Comparison of ENCODE assay signal across 8 mouse cellular contexts in the genomic region with DNA sequence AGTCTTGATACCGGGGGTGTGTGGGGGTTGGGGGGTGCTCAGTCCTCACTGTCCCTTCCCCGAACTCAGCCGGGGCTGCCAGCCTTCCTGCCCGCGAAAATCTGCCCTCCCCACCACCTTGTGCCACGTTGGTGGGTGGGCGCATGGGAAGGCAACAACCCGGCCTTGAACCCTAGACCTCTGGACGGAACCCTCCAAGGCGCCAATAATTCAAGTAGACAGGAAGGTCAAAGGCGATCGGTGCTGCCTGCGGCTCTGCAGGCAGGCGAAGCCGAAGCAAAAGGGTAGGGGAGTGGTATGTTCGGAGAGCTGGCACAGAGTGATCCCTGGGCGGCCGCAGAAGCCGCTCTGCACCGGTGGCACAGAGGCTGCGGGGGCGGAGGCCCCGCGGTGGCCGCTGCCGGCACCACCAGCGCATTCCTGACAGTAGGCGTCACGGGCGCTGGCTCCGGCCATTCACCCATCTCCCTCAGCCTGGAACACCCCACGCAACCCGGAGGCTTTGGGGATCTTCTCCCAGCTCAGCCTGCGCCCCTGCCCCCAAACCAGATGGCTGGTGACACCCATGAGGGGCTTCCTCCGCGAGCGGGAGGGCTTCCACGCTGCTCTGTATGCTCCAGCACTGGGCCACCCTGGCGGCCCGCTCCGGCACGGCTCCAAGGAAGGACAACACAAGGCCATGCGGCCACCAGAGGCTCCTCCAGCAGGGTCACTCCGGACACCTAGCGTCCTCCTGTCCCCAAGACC. TPM values are rescaled to one million over a fixed set of nuclear protein-coding genes. Genes with fewer than 3 reads are reported as not detected.
DNase-seq lines count a peak whose midpoint lies in the region; ATAC-seq and TF ChIP-seq lines count a peak whose summit lies in the region.

No protein-coding gene starts in this region.

- peak; percentile 76 for DNase-seq in heart, adult 8-10 months (ENCODE audit: low spot score)
- DNase-seq in kidney, adult 8-10 months = peak; percentile 76 to 85
- no peak for DNase-seq in c-Kit-positive CD71-positive TER-119-positive erythroid progenitor cells, embryonic 14.5 days (ENCODE audit: low spot score)

- peak; percentile 38; the same call in 1 of the 2 replicates for TF ChIP-seq POLR2A in bone marrow, adult 2 months (IDR thresholded peaks at IDR 0.05; ENCODE audit: borderline replicate concordance, control insufficient read depth, low read depth, low read length)
- no peak; the same call in 1 of the 2 replicates for TF ChIP-seq POLR2A in small intestine, adult 2 months (IDR thresholded peaks at IDR 0.05; ENCODE audit: low read depth, low read length)

- peak overlapping the region; percentile 64 for H3K4me3 ChIP-seq in bone marrow, adult 2 months (replicated peaks; ENCODE audit: control insufficient read depth, low read depth, low read length)
- H3K4me3 ChIP-seq in embryonic facial prominence, embryonic 13.5 days = peak overlapping the region; percentile 96
- H3K4me3 ChIP-seq in limb, embryonic 13.5 days = peak overlapping the region; percentile 98
- H3K4me3 ChIP-seq in midbrain, embryonic 12.5 days = peak overlapping the region; percentile 97
- H3K4me3 ChIP-seq in small intestine, adult 2 months (ENCODE audit: low read depth, low read length) = peak overlapping the region; percentile 96

- peak overlapping the region; percentile 98 for H3K9ac ChIP-seq in embryonic facial prominence, embryonic 13.5 days
- H3K9ac ChIP-seq in limb, embryonic 13.5 days = peak overlapping the region; percentile 99
- H3K9ac ChIP-seq in midbrain, embryonic 12.5 days (replicated peaks) = peak overlapping the region; percentile 99

- peaks cover 5% of the 10 kb centered on the region; the same call in 1 of the 2 replicates for H3K36me3 ChIP-seq in embryonic facial prominence, embryonic 13.5 days
- peaks cover 8% of the 10 kb centered on the region for H3K36me3 ChIP-seq in limb, embryonic 13.5 days
- peaks cover 10% of the 10 kb centered on the region for H3K36me3 ChIP-seq in midbrain, embryonic 12.5 days
- H3K36me3 ChIP-seq in small intestine, adult 2 months (ENCODE audit: control insufficient read depth, insufficient read depth, low read length) = no peaks in the 10 kb centered on the region

- no peaks in the 10 kb centered on the region for H3K9me3 ChIP-seq in embryonic facial prominence, embryonic 13.5 days
- no peaks in the 10 kb centered on the region for H3K9me3 ChIP-seq in limb, embryonic 13.5 days
- H3K9me3 ChIP-seq in midbrain, embryonic 12.5 days = no peaks in the 10 kb centered on the region

- H3K4me2 ChIP-seq in embryonic facial prominence, embryonic 13.5 days = peak overlapping the region; percentile 70
- peak overlapping the region; percentile 71 for H3K4me2 ChIP-seq in limb, embryonic 13.5 days (replicated peaks)
- peak overlapping the region; percentile 72 for H3K4me2 ChIP-seq in midbrain, embryonic 12.5 days (replicated peaks)

- H3K27me3 ChIP-seq in embryonic facial prominence, embryonic 13.5 days = no peaks in the 10 kb centered on the region
- peaks cover 4% of the 10 kb centered on the region; the same call in 1 of the 2 replicates for H3K27me3 ChIP-seq in limb, embryonic 13.5 days
- no peaks in the 10 kb centered on the region for H3K27me3 ChIP-seq in midbrain, embryonic 12.5 days
- no peaks in the 10 kb centered on the region for H3K27me3 ChIP-seq in small intestine, adult 2 months (ENCODE audit: control insufficient read depth, insufficient read depth, low read length)

- H3K27ac ChIP-seq in bone marrow, adult 2 months (ENCODE audit: control insufficient read depth, insufficient read depth, low read depth, low read length, poor library complexity) = peak overlapping the region; percentile 33; the same call in 1 of the 2 replicates
- peak overlapping the region; percentile 95 for H3K27ac ChIP-seq in embryonic facial prominence, embryonic 13.5 days
- peak overlapping the region; percentile 94 for H3K27ac ChIP-seq in limb, embryonic 13.5 days
- H3K27ac ChIP-seq in midbrain, embryonic 12.5 days (replicated peaks) = peak overlapping the region; percentile 95
- H3K27ac ChIP-seq in small intestine, adult 2 months (ENCODE audit: insufficient read depth, low read depth, low read length) = peak overlapping the region; percentile 93

- peak; percentile 48 for ATAC-seq in embryonic facial prominence, embryonic 13.5 days (ENCODE audit: insufficient number of reproducible peaks, insufficient read depth, low FRiP score, low TSS enrichment, low read depth)
- ATAC-seq in limb, embryonic 13.5 days (ENCODE audit: low FRiP score, low read depth) = peak; percentile 35
- peak; percentile 55 for ATAC-seq in midbrain, embryonic 12.5 days (ENCODE audit: low FRiP score, low read depth)

- H3K4me1 ChIP-seq in bone marrow, adult 2 months (ENCODE audit: control insufficient read depth, insufficient read depth, low read length) = no peaks in the 10 kb centered on the region
- H3K4me1 ChIP-seq in embryonic facial prominence, embryonic 13.5 days = peaks cover 33% of the 10 kb centered on the region
- H3K4me1 ChIP-seq in limb, embryonic 13.5 days = peaks cover 35% of the 10 kb centered on the region
- H3K4me1 ChIP-seq in midbrain, embryonic 12.5 days = peaks cover 27% of the 10 kb centered on the region
- H3K4me1 ChIP-seq in small intestine, adult 2 months (ENCODE audit: control insufficient read depth, insufficient read depth, insufficient read length, low read length) = peaks cover 14% of the 10 kb centered on the region; the same call in 1 of the 2 replicates

- no peak for TF ChIP-seq CTCF in bone marrow, adult 2 months (IDR thresholded peaks at IDR 0.05; ENCODE audit: control insufficient read depth, insufficient read depth, low read length)
- peak; percentile 60; the same call in 1 of the 2 replicates for TF ChIP-seq CTCF in small intestine, adult 2 months (IDR thresholded peaks at IDR 0.05; ENCODE audit: extremely low read depth, insufficient read length, insufficient replicate concordance, low read depth, low read length)

- WGBS in bone marrow, adult 2 months = 1% methylated on average over 45 of the region's 45 CpGs
- WGBS in embryonic facial prominence, embryonic 13.5 days = under 1% methylated on average over 45 of the region's 45 CpGs
- WGBS in limb, embryonic 13.5 days = under 1% methylated on average over 45 of the region's 45 CpGs
- WGBS in midbrain, embryonic 12.5 days = under 1% methylated on average over 45 of the region's 45 CpGs
- under 1% methylated on average over 45 of the region's 45 CpGs for WGBS in small intestine, adult 2 months

RNA-seq across cellular contexts. Expression of gene Rnd3, which starts 1.4 kb away (rescaled TPM):
- 4.2 and 9.9 TPM in 2 replicates for polyA plus RNA-seq in bone marrow, adult 2 months (2011; ENCODE audit: insufficient read depth, insufficient read length, low replicate concordance, missing spikeins)
- 135 and 140 TPM in 2 replicates for polyA plus RNA-seq in embryonic facial prominence, embryonic 13.5 days (2015; fragmentation: Nextera tagmentation; extraction: Ambion mirVana)
- total RNA-seq in heart, adult 8-10 months (2022) = 10 to 100 TPM; 11.8 to 15.6 (median 15.0) TPM
- polyA plus RNA-seq in limb, embryonic 13.5 days (2015; fragmentation: Nextera tagmentation; extraction: Ambion mirVana) = 168 and 177 TPM in 2 replicates
- polyA plus RNA-seq in midbrain, embryonic 12.5 days (2016; fragmentation: Nextera tagmentation; extraction: Ambion mirVana) = 352 and 366 TPM in 2 replicates
- 0.42 and 0.62 TPM in 2 replicates for polyA plus RNA-seq in small intestine, adult 2 months (2012; rRNA removed)

Comparison
In these comparisons a context has a peak if more than half of its experiments do, and no peak if none do; other contexts are left out.
1. H3K27ac ChIP-seq: peak in every context shown above with its lines; median percentile 95 in embryonic facial prominence, embryonic 13.5 days; 95 in midbrain, embryonic 12.5 days; 94 in limb, embryonic 13.5 days; 93 in small intestine, adult 2 months; 33 in bone marrow, adult 2 months.
2. RNA of gene Rnd3, which starts 1.4 kb away (polyA plus RNA-seq): 352 to 366 TPM in midbrain, embryonic 12.5 days, 168 to 177 TPM in limb, embryonic 13.5 days and 135 to 140 TPM in embryonic facial prominence, embryonic 13.5 days; 4.2 to 9.9 TPM in bone marrow, adult 2 months and 0.42 to 0.62 TPM in small intestine, adult 2 months; every median in the first group is over 10 times any median in the second.
3. Peak in every context shown above with its lines, with median percentiles within 50 percentile points of each other: H3K4me3 ChIP-seq, ATAC-seq, H3K4me2 ChIP-seq and H3K9ac ChIP-seq.